Mouse (Mus musculus) layer of hippocampus, adult 18-20 months (tissue): ENCODE data around the gene Spag6. TPM values are rescaled to one million over a fixed set of nuclear protein-coding genes. Genes with fewer than 3 reads are reported as not detected.

Experiments used
- DNase-seq, 2 experiments: peaks; one replicate each; pipeline ENCODE4 v3.0.0; 2022; ENCODE audit warnings: low spot score in 2 of 2
- total RNA-seq, 2 experiments: library from RNA; stranded (reverse); gene quantifications; 2 replicates each; pipeline ENCODE4 v1.2.3; 2021

Gene Spag6
- total RNA-seq, 2 experiments from 2014 or later = 10.2 to 10.8 TPM

- DNase-seq = no peak
These were observed 6.1 kb upstream of the Spag6 start for GRCm38 (mm10) chr2:18687671-18688170.

- no peak for DNase-seq
These were observed 5.5 kb upstream of the Spag6 start for GRCm38 (mm10) chr2:18688286-18688685.

GRCm38 (mm10) chr2:18688708-18689063 is 5.1 kb upstream of the Spag6 start:
- DNase-seq = peak in 1 of 2 experiments; percentile 34

- DNase-seq = peak; percentile 31 to 71
These were observed 4.5 kb upstream of the Spag6 start for GRCm38 (mm10) chr2:18689064-18689921.

- DNase-seq = peak; percentile 56 to 68
These were observed 3.7 kb upstream of the Spag6 start for GRCm38 (mm10) chr2:18690055-18690691.

- DNase-seq = no peak
These were observed 3.1 kb upstream of the Spag6 start for GRCm38 (mm10) chr2:18690756-18691155.

GRCm38 (mm10) chr2:18692031-18692430 is 1.8 kb upstream of the Spag6 start:
- no peak for DNase-seq

- DNase-seq = no peak
These were observed 1.3 kb upstream of the Spag6 start for GRCm38 (mm10) chr2:18692548-18692947.

GRCm38 (mm10) chr2:18693491-18693870 is 351 bp upstream of the Spag6 start:
- DNase-seq = no peak

- no peak for DNase-seq
These were observed 749 bp downstream of the Spag6 start for GRCm38 (mm10) chr2:18694611-18694950.

GRCm38 (mm10) chr2:18695163-18695562 is 1.3 kb downstream of the Spag6 start:
- no peak for DNase-seq

GRCm38 (mm10) chr2:18695629-18696150 is 1.9 kb downstream of the Spag6 start:
- no peak for DNase-seq

GRCm38 (mm10) chr2:18697591-18698244 is 3.9 kb downstream of the Spag6 start:
- no peak for DNase-seq

- DNase-seq = no peak
These were observed 5.0 kb downstream of the Spag6 start for GRCm38 (mm10) chr2:18698663-18699385.

GRCm38 (mm10) chr2:18699401-18699990 is 5.7 kb downstream of the Spag6 start:
- no peak for DNase-seq

GRCm38 (mm10) chr2:18710356-18710755 is 16.5 kb downstream of the Spag6 start:
- DNase-seq = no peak

GRCm38 (mm10) chr2:18713071-18713470 is 19.2 kb downstream of the Spag6 start:
- DNase-seq = no peak

GRCm38 (mm10) chr2:18714337-18714736 is 20.5 kb downstream of the Spag6 start:
- DNase-seq = no peak

GRCm38 (mm10) chr2:18718521-18718920 is 24.7 kb downstream of the Spag6 start:
- DNase-seq = no peak

GRCm38 (mm10) chr2:18722208-18722830 is 28.5 kb downstream of the Spag6 start:
- no peak for DNase-seq
